Mouse (Mus musculus) lung, adult 2 months (tissue): ENCODE measurements around the gene Tm9sf3.

ENCODE experiments used
- CTCF ChIP-seq: fragments of 200-500 bp; IDR thresholded peaks from 2 replicates; pipeline ENCODE4 v1.5.1; 2011; ENCODE audit warnings: mild to moderate bottlenecking, low read length, control low read depth; ENCODE audit not compliant: insufficient read depth
- POLR2A ChIP-seq: fragments of 200-500 bp; IDR thresholded peaks from 2 replicates; pipeline ENCODE4 v1.6.1; 2011; ENCODE audit warnings: low read depth, mild to moderate bottlenecking, control low read depth, low read length, borderline replicate concordance; ENCODE audit errors: extremely low read depth

DNA sequence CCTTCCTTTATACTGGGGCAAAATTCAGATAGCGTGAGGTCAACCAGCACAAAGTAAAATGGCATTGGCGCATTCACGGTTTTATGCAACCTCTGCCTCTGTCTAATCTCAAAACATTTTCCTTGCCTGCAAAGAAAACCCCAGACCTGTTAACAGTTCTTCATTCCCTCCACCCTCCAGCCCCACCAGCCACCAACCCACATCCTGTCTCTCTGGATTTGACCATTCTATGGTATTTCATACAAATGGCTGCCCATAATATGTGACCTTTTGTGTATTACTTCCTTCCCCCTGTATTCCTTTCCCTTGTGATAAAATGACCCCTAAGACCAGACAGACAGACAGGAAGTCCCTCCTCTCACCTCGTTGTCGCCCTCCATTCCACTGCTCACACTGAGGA, 18.9 kb upstream of the Tm9sf3 start:
- no peak for TF ChIP-seq CTCF
- no peak for TF ChIP-seq POLR2A
